32 mouse cellular contexts compared by ENCODE assay signal in genomic region chr10:89404936-89405335, GRCm38 (mm10).
"Had no signal": no experiment of that assay in that cellular context is flagged by ENCODE, and none has a peak within 500 bp of the region (broad histone marks: within the 10 kb centered on the region; RNA-seq: fewer than 3 reads in every experiment).

No protein-coding gene starts in this region.

- H3K27me3 ChIP-seq: limb, embryonic 12.5 days; limb, embryonic 13.5 days; limb, embryonic 15.5 days; liver, embryonic 12.5 days; liver, embryonic 13.5 days; liver, embryonic 15.5 days; lung, embryonic 15.5 days; megakaryocyte, embryonic 14.5 days; midbrain, embryonic 12.5 days; midbrain, embryonic 13.5 days; midbrain, embryonic 15.5 days had no signal

- H3K27ac ChIP-seq: left cerebral cortex, adult 2 months; limb, embryonic 10.5 days; limb, embryonic 12.5 days; limb, embryonic 13.5 days; limb, embryonic 15.5 days; liver, embryonic 12.5 days; liver, embryonic 13.5 days; liver, embryonic 14.5 days; liver, embryonic 15.5 days; lung, embryonic 15.5 days; macrophage; midbrain, embryonic 10.5 days; midbrain, embryonic 12.5 days; midbrain, embryonic 13.5 days; midbrain, embryonic 15.5 days had no signal

- H3K9ac ChIP-seq: limb, embryonic 12.5 days; limb, embryonic 13.5 days; limb, embryonic 15.5 days; liver, embryonic 12.5 days; liver, embryonic 13.5 days; liver, embryonic 14.5 days; liver, embryonic 15.5 days; liver, postnatal 0 days; lung, embryonic 14.5 days; lung, embryonic 15.5 days; midbrain, embryonic 12.5 days; midbrain, embryonic 13.5 days; midbrain, embryonic 15.5 days had no signal

- DNase-seq: left cerebral cortex, postnatal 4 days; liver; liver, embryonic 13.5 days; liver, postnatal 0 days; lung, adult 18-20 months; lung, adult 2 months; lung, postnatal 10 days; lung, postnatal 14 days; lung, postnatal 36 days; lung, postnatal 4 days; midbrain, embryonic 14.5 days had no signal

- H3K4me3 ChIP-seq: left cerebral cortex, adult 2 months; limb, embryonic 10.5 days; limb, embryonic 12.5 days; limb, embryonic 13.5 days; limb, embryonic 15.5 days; liver, embryonic 12.5 days; liver, embryonic 13.5 days; liver, embryonic 15.5 days; lung, embryonic 15.5 days; megakaryocyte, embryonic 14.5 days; midbrain, embryonic 10.5 days; midbrain, embryonic 12.5 days; midbrain, embryonic 13.5 days; midbrain, embryonic 15.5 days; myocyte had no signal

- H3K9me3 ChIP-seq: limb, embryonic 10.5 days; limb, embryonic 13.5 days; limb, embryonic 15.5 days; liver, embryonic 13.5 days; liver, embryonic 15.5 days; midbrain, embryonic 12.5 days; midbrain, embryonic 15.5 days had no signal

- H3K4me1 ChIP-seq: limb, embryonic 10.5 days; limb, embryonic 12.5 days; limb, embryonic 13.5 days; limb, embryonic 15.5 days; lung, embryonic 15.5 days; midbrain, embryonic 10.5 days; midbrain, embryonic 12.5 days; midbrain, embryonic 13.5 days; midbrain, embryonic 15.5 days had no signal

- ATAC-seq: liver, embryonic 12.5 days; liver, postnatal 0 days; lung, postnatal 0 days; midbrain, embryonic 13.5 days; midbrain, embryonic 15.5 days; midbrain, embryonic 16.5 days had no signal

- H3K36me3 ChIP-seq: limb, embryonic 10.5 days; limb, embryonic 12.5 days; limb, embryonic 13.5 days; limb, embryonic 15.5 days; liver, embryonic 12.5 days; liver, embryonic 13.5 days; lung, embryonic 15.5 days; midbrain, embryonic 12.5 days; midbrain, embryonic 13.5 days; midbrain, embryonic 15.5 days had no signal

- H3K4me2 ChIP-seq: limb, embryonic 12.5 days; limb, embryonic 13.5 days; limb, embryonic 15.5 days; liver, embryonic 11.5 days; liver, embryonic 12.5 days; liver, embryonic 13.5 days; liver, embryonic 15.5 days; lung, embryonic 14.5 days; lung, embryonic 15.5 days; midbrain, embryonic 11.5 days; midbrain, embryonic 12.5 days; midbrain, embryonic 13.5 days; midbrain, embryonic 15.5 days had no signal
